Mouse (Mus musculus) liver, embryonic 15.5 days (tissue): ENCODE data around the gene Mif4gd. TPM values are rescaled to one million over a fixed set of nuclear protein-coding genes. Genes with fewer than 3 reads are reported as not detected.

Source experiments
- ATAC-seq: fragments of 200-750 bp; cut with Nextera tagmentation; 2 replicates; pipeline ENCODE4 v1.8.0; 2017; ENCODE audit warnings: moderate number of reproducible peaks, mild to moderate bottlenecking, moderate library complexity; ENCODE audit not compliant: insufficient read depth
- H3K27ac ChIP-seq: fragments of 300-500 bp; sonication (generic); replicated peaks from 2 replicates; pipeline ENCODE4 v1.5.1; 2015; ENCODE audit warnings: mild to moderate bottlenecking, inconsistent platforms
- H3K27me3 ChIP-seq: fragments of 300-500 bp; sonication (generic); 2 replicates; pipeline ENCODE4 v1.6.1; 2015; ENCODE audit warnings: mild to moderate bottlenecking, inconsistent platforms
- H3K36me3 ChIP-seq: fragments of 300-500 bp; sonication (generic); replicated peaks from 2 replicates; pipeline ENCODE4 v1.6.1; 2015; ENCODE audit warnings: moderate library complexity, mild to moderate bottlenecking, inconsistent platforms
- H3K4me1 ChIP-seq: fragments of 300-500 bp; sonication (generic); replicated peaks from 2 replicates; pipeline ENCODE4 v1.6.1; 2015; ENCODE audit warnings: inconsistent platforms
- H3K4me2 ChIP-seq: fragments of 300-500 bp; sonication (generic); 2 replicates; pipeline ENCODE4 v1.6.1; 2015; ENCODE audit warnings: moderate library complexity, mild to moderate bottlenecking, inconsistent platforms
- H3K4me3 ChIP-seq: fragments of 300-500 bp; sonication (generic); replicated peaks from 2 replicates; pipeline ENCODE4 v1.5.1; 2015; ENCODE audit warnings: mild to moderate bottlenecking, inconsistent platforms
- H3K9ac ChIP-seq: fragments of 300-500 bp; sonication (generic); 2 replicates; pipeline ENCODE4 v1.6.1; 2015; ENCODE audit warnings: moderate library complexity, mild to moderate bottlenecking, inconsistent platforms
- H3K9me3 ChIP-seq: fragments of 300-500 bp; sonication (generic); replicated peaks from 2 replicates; pipeline ENCODE4 v1.6.1; 2016; ENCODE audit warnings: inconsistent platforms
- WGBS: fragments of 180-500 bp; shearing (Covaris S2); methylation state at CpG from one replicate; pipeline ENCODE4 v1.1.7; 2015; ENCODE audit warnings: mixed read lengths; ENCODE audit not compliant: insufficient replicate concordance; 5-methylcytosine and 5-hydroxymethylcytosine counted together
- polyA plus RNA-seq: library from polyadenylated mRNA; unstranded; fragments of >200 nt; fragmentation: Nextera tagmentation; extraction: Ambion mirVana; gene quantifications from 2 replicates; pipeline ENCODE4 v1.2.1, GENCODE M21; 2015

Gene Mif4gd
- polyA plus RNA-seq, 1 experiment from 2014 or later: 27.3 TPM

- no peaks in the 10 kb centered on the region for H3K9me3 ChIP-seq
- WGBS: 87% methylated on average over 7 of the region's 7 CpGs
- no peak overlapping the region for H3K4me2 ChIP-seq
- H3K4me1 ChIP-seq: 0 out of 2 replicates have a peak, but pooled peaks cover 2% of the 10 kb centered on the region
- no peak overlapping the region for H3K9ac ChIP-seq
- H3K4me3 ChIP-seq: no peak overlapping the region
- H3K27ac ChIP-seq: no peak overlapping the region
- peaks cover 61% of the 10 kb centered on the region for H3K36me3 ChIP-seq
- no peaks in the 10 kb centered on the region for H3K27me3 ChIP-seq
- no peak for ATAC-seq
Measured at GRCm38 (mm10) chr11:115619949-115620348, 7.2 kb upstream of the Mif4gd start.

GRCm38 (mm10) chr11:115618732-115619516 lies 6.2 kb upstream of the Mif4gd start:
- Histone ChIP-seq H3K36me3 (peaks cover 65% of the 10 kb centered on the region), H3K4me2 (no peak overlapping the region), H3K27ac (no peak overlapping the region), H3K27me3 (no peaks in the 10 kb centered on the region), H3K9me3 (no peaks in the 10 kb centered on the region), H3K9ac (no peak overlapping the region), H3K4me3 (no peak overlapping the region), H3K4me1 (peaks cover 7% of the 10 kb centered on the region)
- WGBS: 79% methylated on average over 16 of the region's 16 CpGs
- no peak for ATAC-seq

GRCm38 (mm10) chr11:115618001-115618400 lies 5.2 kb upstream of the Mif4gd start:
- peaks cover 59% of the 10 kb centered on the region for H3K36me3 ChIP-seq
- no peaks in the 10 kb centered on the region for H3K9me3 ChIP-seq
- no peak overlapping the region for H3K9ac ChIP-seq
- H3K4me3 ChIP-seq: no peak overlapping the region
- H3K27ac ChIP-seq: no peak overlapping the region
- H3K4me1 ChIP-seq: peaks cover 16% of the 10 kb centered on the region
- no peak overlapping the region for H3K4me2 ChIP-seq
- WGBS: 62% methylated on average over 2 of the region's 2 CpGs
- H3K27me3 ChIP-seq: no peaks in the 10 kb centered on the region
- no peak for ATAC-seq

GRCm38 (mm10) chr11:115616893-115617292 lies 4.1 kb upstream of the Mif4gd start:
- ATAC-seq: no peak
- H3K4me2 ChIP-seq: no peak overlapping the region
- no peak overlapping the region for H3K27ac ChIP-seq
- 77% methylated on average over 6 of the region's 6 CpGs for WGBS
- H3K27me3 ChIP-seq: no peaks in the 10 kb centered on the region
- no peak overlapping the region for H3K4me3 ChIP-seq
- no peak overlapping the region for H3K9ac ChIP-seq
- no peaks in the 10 kb centered on the region for H3K9me3 ChIP-seq
- peaks cover 23% of the 10 kb centered on the region for H3K4me1 ChIP-seq
- H3K36me3 ChIP-seq: peaks cover 48% of the 10 kb centered on the region

- 74% methylated on average over 7 of the region's 7 CpGs for WGBS
- Histone ChIP-seq H3K4me3 (no peak overlapping the region), H3K4me2 (no peak overlapping the region), H3K9me3 (no peaks in the 10 kb centered on the region), H3K9ac (no peak overlapping the region), H3K4me1 (peaks cover 28% of the 10 kb centered on the region), H3K36me3 (peaks cover 48% of the 10 kb centered on the region), H3K27me3 (no peaks in the 10 kb centered on the region), H3K27ac (no peak overlapping the region)
- no peak for ATAC-seq
Measured at GRCm38 (mm10) chr11:115616371-115616770, 3.6 kb upstream of the Mif4gd start.

- peaks cover 44% of the 10 kb centered on the region for H3K36me3 ChIP-seq
- no peaks in the 10 kb centered on the region for H3K9me3 ChIP-seq
- no peaks in the 10 kb centered on the region for H3K27me3 ChIP-seq
- 86% methylated on average over 6 of the region's 6 CpGs for WGBS
- no peak for ATAC-seq
- H3K4me3 ChIP-seq: no peak overlapping the region
- H3K9ac ChIP-seq: no peak overlapping the region
- peaks cover 33% of the 10 kb centered on the region for H3K4me1 ChIP-seq
- H3K4me2 ChIP-seq: no peak overlapping the region
- H3K27ac ChIP-seq: no peak overlapping the region
Measured at GRCm38 (mm10) chr11:115615875-115616274, 3.1 kb upstream of the Mif4gd start.

GRCm38 (mm10) chr11:115615108-115615825 lies 2.5 kb upstream of the Mif4gd start:
- H3K4me2 ChIP-seq: no peak overlapping the region
- 75% methylated on average over 15 of the region's 15 CpGs for WGBS
- no peak overlapping the region for H3K27ac ChIP-seq
- no peaks in the 10 kb centered on the region for H3K27me3 ChIP-seq
- H3K36me3 ChIP-seq: peaks cover 43% of the 10 kb centered on the region
- no peak overlapping the region for H3K4me3 ChIP-seq
- H3K9ac ChIP-seq: no peak overlapping the region
- H3K4me1 ChIP-seq: peaks cover 37% of the 10 kb centered on the region
- H3K9me3 ChIP-seq: no peaks in the 10 kb centered on the region
- ATAC-seq: no peak

DNA sequence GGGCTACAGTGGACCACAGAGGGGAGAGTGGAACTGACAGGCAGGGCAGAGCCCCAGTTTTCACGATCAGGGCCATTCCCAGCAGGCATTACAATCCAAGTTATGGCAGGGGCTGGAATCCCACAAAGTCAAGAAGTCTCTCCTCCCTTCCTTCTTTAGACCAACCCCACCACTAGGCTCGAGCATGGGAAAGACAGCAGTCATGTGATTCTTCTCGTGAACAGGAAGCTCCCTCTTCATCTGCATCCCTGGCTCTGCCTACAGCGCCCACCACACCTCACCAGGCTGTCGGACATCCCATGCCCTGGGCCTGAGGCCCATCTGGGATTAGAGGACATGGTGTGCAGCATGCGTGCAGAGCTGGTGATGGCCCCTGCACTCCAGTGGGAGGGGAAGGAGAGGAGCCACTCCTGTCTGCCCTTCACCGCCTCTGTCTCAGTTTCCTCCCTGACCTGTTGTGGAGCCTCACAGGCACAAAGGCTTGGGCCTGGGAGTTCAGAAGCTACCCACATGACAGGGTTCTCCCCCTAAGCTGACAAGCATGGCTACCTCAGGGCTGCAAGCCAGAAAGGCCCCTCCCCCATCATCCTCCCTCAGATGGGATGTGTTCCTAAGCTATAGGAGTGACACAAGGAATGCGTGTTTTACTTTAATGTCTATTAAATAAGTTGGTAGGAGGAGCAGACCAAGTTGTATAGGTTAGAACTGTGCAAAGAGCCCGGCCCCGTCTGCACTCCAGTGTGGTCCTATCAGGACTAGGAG lies 1.8 kb upstream of the Mif4gd start:
- H3K27ac ChIP-seq: 0 out of 2 replicates have a peak overlapping the region, but pooled peaks have one; percentile 19

DNA sequence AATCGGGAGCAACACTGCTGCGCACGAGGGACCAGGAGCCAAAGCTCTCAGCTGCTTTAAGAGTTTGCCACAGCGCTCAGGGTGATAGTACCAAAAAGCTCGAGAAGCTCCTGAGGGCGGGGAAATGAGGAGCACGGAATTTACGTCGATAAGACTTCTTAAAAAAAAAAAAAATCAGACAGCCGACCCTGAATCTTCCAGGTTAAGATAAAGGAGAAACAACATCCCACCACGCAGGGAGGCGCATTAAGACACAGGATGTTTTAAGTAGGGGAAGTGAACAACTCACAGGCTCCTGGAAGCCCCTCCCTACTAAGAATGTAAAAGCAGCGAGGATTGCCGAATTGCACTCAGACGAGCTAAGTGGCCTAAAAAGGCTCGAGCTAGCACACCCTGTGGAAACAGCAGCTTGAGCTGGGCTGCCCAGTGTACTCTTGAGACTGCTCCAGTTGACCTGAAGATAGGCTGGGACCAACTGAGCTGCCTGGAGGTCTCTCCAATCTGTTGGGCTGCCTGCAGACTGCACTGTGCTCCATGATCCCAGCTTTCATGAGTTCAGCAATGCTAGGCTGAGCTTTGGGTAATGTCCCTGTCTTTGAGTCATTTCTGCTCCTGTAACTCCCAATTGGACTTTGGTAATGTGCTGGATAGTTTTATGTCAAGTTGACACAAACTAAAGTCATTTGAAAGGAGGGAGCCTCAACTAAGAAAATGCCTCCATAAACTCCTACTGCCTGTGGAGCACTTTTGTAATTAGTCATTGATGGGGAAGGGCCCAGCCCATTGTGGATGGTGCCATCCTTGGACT lies 573 bp upstream of the Mif4gd start:
- WGBS: under 1% methylated on average over 16 of the region's 16 CpGs
- ATAC-seq: peak; percentile 20

More for the DNA sequence above, 1.8 kb upstream of the Mif4gd start:
- peaks cover 43% of the 10 kb centered on the region for H3K4me1 ChIP-seq
- WGBS: 72% methylated on average over 10 of the region's 10 CpGs
- no peak overlapping the region for H3K4me2 ChIP-seq
- no peak overlapping the region for H3K4me3 ChIP-seq
- ATAC-seq: no peak
- no peak overlapping the region for H3K9ac ChIP-seq
- no peaks in the 10 kb centered on the region for H3K27me3 ChIP-seq
- H3K9me3 ChIP-seq: no peaks in the 10 kb centered on the region
- H3K36me3 ChIP-seq: peaks cover 41% of the 10 kb centered on the region

DNA sequence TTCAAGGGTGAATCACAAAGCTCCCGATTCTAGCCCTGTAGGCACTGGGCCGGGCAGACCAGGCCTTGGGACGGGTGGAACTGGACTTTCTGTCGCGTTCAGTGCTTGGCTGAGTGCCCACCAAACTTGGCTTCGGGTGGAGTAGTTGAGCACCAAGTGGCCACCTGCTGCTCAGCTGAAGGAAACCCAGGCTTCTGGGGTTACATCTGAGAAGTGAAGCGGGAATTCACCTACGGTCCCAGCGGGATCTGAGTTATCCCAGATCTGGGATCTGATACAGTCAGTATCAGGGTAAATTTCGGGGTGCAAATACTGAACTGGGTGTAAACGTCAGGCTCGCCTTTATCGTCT lies 735 bp downstream of the Mif4gd start:
- Histone ChIP-seq H3K9ac (peak overlapping the region; percentile 89), H3K4me3 (peak overlapping the region; percentile 82), H3K4me1 (peaks cover 47% of the 10 kb centered on the region)

More for the DNA sequence above, 573 bp upstream of the Mif4gd start:
- Histone ChIP-seq H3K27me3 (no peaks in the 10 kb centered on the region), H3K4me2 (peak overlapping the region; percentile 86), H3K9ac (peak overlapping the region; percentile 89), H3K9me3 (no peaks in the 10 kb centered on the region), H3K4me1 (peaks cover 49% of the 10 kb centered on the region), H3K4me3 (peak overlapping the region; percentile 82), H3K27ac (peak overlapping the region; percentile 99), H3K36me3 (peaks cover 47% of the 10 kb centered on the region)

More for the DNA sequence above, 735 bp downstream of the Mif4gd start:
- Histone ChIP-seq H3K27ac (peak overlapping the region; percentile 99), H3K36me3 (peaks cover 56% of the 10 kb centered on the region), H3K9me3 (no peaks in the 10 kb centered on the region), H3K4me2 (peak overlapping the region; percentile 86), H3K27me3 (no peaks in the 10 kb centered on the region)
- WGBS: under 1% methylated on average over 13 of the region's 13 CpGs
- peak; percentile 32 for ATAC-seq
